ENCODE assay signal across 24 mouse cellular contexts in the genomic region with DNA sequence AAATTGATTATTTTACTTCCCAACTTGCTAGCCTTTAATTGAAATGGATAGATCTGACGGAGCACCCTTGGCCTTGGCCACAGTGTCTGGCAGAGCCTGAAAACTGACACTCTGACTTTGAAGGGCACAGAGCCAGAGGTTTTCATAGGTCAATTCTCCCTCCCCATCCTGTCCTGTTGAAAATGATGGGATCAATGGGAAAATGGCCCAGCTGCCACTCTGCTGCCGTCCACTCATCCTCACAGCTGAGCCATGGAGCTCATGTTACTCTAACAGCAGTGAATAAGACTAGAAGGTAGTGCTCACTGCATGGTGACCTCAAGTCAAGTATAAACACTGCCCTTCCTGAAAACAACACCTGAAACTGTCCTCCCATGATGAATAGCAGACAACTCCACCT.
A peak's percentile ranks its signal among the peaks of the same experiment; 100 is the strongest.
DNase-seq lines count a peak whose midpoint lies in the region; ATAC-seq and TF ChIP-seq lines count a peak whose summit lies in the region.
"Had no signal": no experiment of that assay in that cellular context is flagged by ENCODE, and none has a peak within 500 bp of the region (broad histone marks: within the 10 kb centered on the region; RNA-seq: fewer than 3 reads in every experiment).

No protein-coding gene starts in this region.

- no peak overlapping the region for H3K27ac ChIP-seq in hindbrain, embryonic 10.5 days
- no peak overlapping the region for H3K27ac ChIP-seq in hindbrain, postnatal 0 days
- H3K27ac ChIP-seq: embryonic facial prominence, embryonic 13.5 days; forebrain, embryonic 10.5 days; forebrain, embryonic 15.5 days; heart, embryonic 13.5 days; hindbrain, embryonic 15.5 days; liver, embryonic 13.5 days; macrophage had no signal

- H3K27me3 ChIP-seq in hindbrain, embryonic 10.5 days (ENCODE audit: insufficient read depth, poor library complexity, severe bottlenecking): no peaks in the 10 kb centered on the region
- H3K27me3 ChIP-seq in hindbrain, postnatal 0 days (ENCODE audit: insufficient read depth, low read length): no peaks in the 10 kb centered on the region
- H3K27me3 ChIP-seq: embryonic facial prominence, embryonic 13.5 days; forebrain, embryonic 15.5 days; heart, embryonic 13.5 days; hindbrain, embryonic 15.5 days; liver, embryonic 13.5 days had no signal

- 0 out of 2 replicates have a peak, but pooled peaks cover 3% of the 10 kb centered on the region for H3K4me1 ChIP-seq in hindbrain, embryonic 10.5 days (replicated peaks)
- no peaks in the 10 kb centered on the region for H3K4me1 ChIP-seq in hindbrain, postnatal 0 days (ENCODE audit: insufficient read depth, low read length)
- H3K4me1 ChIP-seq: embryonic facial prominence, embryonic 13.5 days; forebrain, embryonic 10.5 days; forebrain, embryonic 15.5 days; heart, embryonic 13.5 days; hindbrain, embryonic 15.5 days; liver, embryonic 13.5 days had no signal

- H3K4me2 ChIP-seq in hindbrain, postnatal 0 days (ENCODE audit: low read depth, low read length): no peak overlapping the region
- H3K4me2 ChIP-seq: embryonic facial prominence, embryonic 13.5 days; forebrain, embryonic 15.5 days; heart, embryonic 13.5 days; hindbrain, embryonic 15.5 days; liver, embryonic 13.5 days had no signal

- TF ChIP-seq CTCF in hindbrain, postnatal 0 days (IDR thresholded peaks at IDR 0.05; ENCODE audit: low read depth): no peak

- WGBS in hindbrain, embryonic 10.5 days: 59% methylated on average over 2 of the region's 2 CpGs
- 65% methylated on average over 2 of the region's 2 CpGs for WGBS in hindbrain, postnatal 0 days

- H3K4me3 ChIP-seq in hindbrain, embryonic 10.5 days: no peak overlapping the region
- H3K4me3 ChIP-seq in hindbrain, postnatal 0 days (ENCODE audit: low read length): no peak overlapping the region
- H3K4me3 ChIP-seq: embryonic facial prominence, embryonic 13.5 days; forebrain, embryonic 10.5 days; forebrain, embryonic 15.5 days; heart, embryonic 13.5 days; hindbrain, embryonic 15.5 days; liver, embryonic 13.5 days had no signal

- no peaks in the 10 kb centered on the region for H3K9me3 ChIP-seq in hindbrain, embryonic 10.5 days
- H3K9me3 ChIP-seq in hindbrain, postnatal 0 days (ENCODE audit: low read length): no peaks in the 10 kb centered on the region
- H3K9me3 ChIP-seq: embryonic facial prominence, embryonic 13.5 days; forebrain, embryonic 10.5 days; forebrain, embryonic 15.5 days; heart, embryonic 13.5 days; hindbrain, embryonic 15.5 days; liver, embryonic 13.5 days had no signal

- H3K36me3 ChIP-seq in hindbrain, embryonic 10.5 days: no peaks in the 10 kb centered on the region
- no peaks in the 10 kb centered on the region for H3K36me3 ChIP-seq in hindbrain, postnatal 0 days (ENCODE audit: insufficient read depth, low read length)
- H3K36me3 ChIP-seq: embryonic facial prominence, embryonic 13.5 days; forebrain, embryonic 10.5 days; forebrain, embryonic 15.5 days; G1E; heart, embryonic 13.5 days; hindbrain, embryonic 15.5 days; liver, embryonic 13.5 days had no signal

- H3K9ac ChIP-seq in hindbrain, postnatal 0 days (replicated peaks; ENCODE audit: low read length): no peak overlapping the region
- H3K9ac ChIP-seq: embryonic facial prominence, embryonic 13.5 days; forebrain, embryonic 15.5 days; heart, embryonic 13.5 days; hindbrain, embryonic 15.5 days; liver, embryonic 13.5 days had no signal

- peak; percentile 40 for DNase-seq in hindbrain, embryonic 10.5 days (ENCODE audit: low spot score)
- DNase-seq in hindbrain, postnatal 0 days (ENCODE audit: low spot score): no peak
- DNase-seq in kidney, postnatal 10 days: peak; percentile 13
- DNase-seq in kidney, adult 9 months: no peak
- peak; percentile 63 for DNase-seq in embryo, embryonic 10.5 days (ENCODE audit: low spot score)
- DNase-seq in kidney, postnatal 14 days: peak; percentile 8
- no peak for DNase-seq in adrenal gland, postnatal 36 days
- no peak for DNase-seq in thymus, postnatal 36 days
- DNase-seq: adrenal gland, postnatal 10 days; cerebellum, adult 11 months; cerebellum, adult 9-11 months; gastrocnemius, postnatal 10 days; heart, postnatal 10 days; left cerebral cortex, postnatal 4 days; liver, embryonic 13.5 days; lung, adult 18-20 months; midbrain, embryonic 14.5 days had no signal

- ATAC-seq in hindbrain, postnatal 0 days: no peak
- ATAC-seq: forebrain, embryonic 15.5 days had no signal

Comparison
In these comparisons a context has a peak if more than half of its experiments do, and no peak if none do; other contexts are left out.
1. DNase-seq: peak in hindbrain, embryonic 10.5 days (single experiment), kidney, postnatal 10 days (single experiment), embryo, embryonic 10.5 days (single experiment) and kidney, postnatal 14 days (single experiment); none in hindbrain, postnatal 0 days (single experiment), kidney, adult 9 months (single experiment), adrenal gland, postnatal 36 days (0 of 2) and thymus, postnatal 36 days (0 of 2).